ENCODE assay signal across 12 mouse cellular contexts in the genomic region with DNA sequence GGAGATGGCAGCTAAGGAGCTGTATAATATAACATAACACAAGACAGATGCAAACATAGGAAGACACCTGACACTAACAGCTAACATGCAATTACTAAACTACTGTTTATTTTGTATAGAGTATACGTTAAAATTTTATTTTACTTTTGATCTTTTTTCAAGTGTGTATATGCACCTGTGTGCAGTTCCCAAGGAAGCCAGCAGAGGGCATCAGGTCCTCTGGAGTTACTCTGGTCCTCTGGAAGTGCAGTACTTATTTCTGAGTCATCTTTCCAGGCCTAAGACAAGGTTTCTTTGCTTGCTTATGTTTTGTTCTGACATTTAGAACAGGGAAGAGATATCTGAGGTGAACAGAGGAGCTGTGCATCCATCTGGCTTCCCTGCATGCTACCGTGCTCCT. TPM values are rescaled to one million over a fixed set of nuclear protein-coding genes. Genes with fewer than 3 reads are reported as not detected.
DNase-seq lines count a peak whose midpoint lies in the region; ATAC-seq and TF ChIP-seq lines count a peak whose summit lies in the region.
"Had no signal": no experiment of that assay in that cellular context is flagged by ENCODE, and none has a peak within 500 bp of the region (broad histone marks: within the 10 kb centered on the region; RNA-seq: fewer than 3 reads in every experiment).

No protein-coding gene starts in this region.

- no peak for TF ChIP-seq POLR2A in spleen, adult 2 months (IDR thresholded peaks at IDR 0.05; ENCODE audit: low read depth, low read length)
- no peak for TF ChIP-seq POLR2A in small intestine, adult 2 months (IDR thresholded peaks at IDR 0.05; ENCODE audit: low read depth, low read length)

- no peaks in the 10 kb centered on the region; the same call in 1 of the 2 replicates for H3K9me3 ChIP-seq in heart, embryonic 11.5 days (replicated peaks; ENCODE audit: control insufficient read depth, low read length)
- H3K9me3 ChIP-seq: limb, embryonic 10.5 days; neural tube, embryonic 15.5 days had no signal

- H3K4me3 ChIP-seq in heart, embryonic 11.5 days (ENCODE audit: low read depth, low read length), result no peak overlapping the region
- H3K4me3 ChIP-seq in spleen, adult 2 months (ENCODE audit: extremely low read depth, insufficient read depth, insufficient read length), result no peak overlapping the region
- no peak overlapping the region for H3K4me3 ChIP-seq in small intestine, adult 2 months (ENCODE audit: low read depth, low read length)
- H3K4me3 ChIP-seq: forebrain, embryonic 13.5 days; limb, embryonic 10.5 days; neural tube, embryonic 15.5 days had no signal

- H3K36me3 ChIP-seq in heart, embryonic 11.5 days (ENCODE audit: control insufficient read depth, insufficient read depth, low read length), result no peaks in the 10 kb centered on the region
- no peaks in the 10 kb centered on the region for H3K36me3 ChIP-seq in spleen, adult 2 months (ENCODE audit: control insufficient read depth, insufficient read depth, low read length)
- peaks cover 8% of the 10 kb centered on the region for H3K36me3 ChIP-seq in small intestine, adult 2 months (ENCODE audit: control insufficient read depth, insufficient read depth, low read length)
- H3K36me3 ChIP-seq: limb, embryonic 10.5 days; neural tube, embryonic 15.5 days had no signal

- peaks cover 3% of the 10 kb centered on the region; the same call in 1 of the 2 replicates for H3K4me1 ChIP-seq in heart, embryonic 11.5 days (ENCODE audit: control insufficient read depth, insufficient read depth, low read length)
- no peaks in the 10 kb centered on the region for H3K4me1 ChIP-seq in spleen, adult 2 months (ENCODE audit: control insufficient read depth, insufficient read depth, insufficient read length)
- H3K4me1 ChIP-seq in small intestine, adult 2 months (ENCODE audit: control insufficient read depth, insufficient read depth, insufficient read length, low read length), result peaks cover 14% of the 10 kb centered on the region; the same call in 1 of the 2 replicates

- 83% methylated on average over 2 of the region's 2 CpGs for WGBS in heart, embryonic 11.5 days (ENCODE audit: insufficient replicate concordance)
- WGBS in spleen, adult 2 months, result 93% methylated on average over 2 of the region's 2 CpGs
- WGBS in small intestine, adult 2 months, result 98% methylated on average over 2 of the region's 2 CpGs

- intact Hi-C loops in gastrocnemius, postnatal 14 days (cut with DNase I; ENCODE audit: low total_unique reads), result no loop called here

- peak; percentile 22; the same call in 1 of the 2 replicates for TF ChIP-seq CTCF in spleen, adult 2 months (IDR thresholded peaks at IDR 0.05; ENCODE audit: extremely low read depth, insufficient read depth, insufficient read length, insufficient replicate concordance)
- TF ChIP-seq CTCF in small intestine, adult 2 months (IDR thresholded peaks at IDR 0.05; ENCODE audit: extremely low read depth, insufficient read length, insufficient replicate concordance, low read depth, low read length), result peak; percentile 49; the same call in 1 of the 2 replicates

- no peak for ATAC-seq in heart, embryonic 11.5 days (replicated peaks; ENCODE audit: insufficient number of reproducible peaks, low FRiP score, low TSS enrichment)
- ATAC-seq in inflammation-experienced regulatory T-cells, adult 6 months, result no peak
- ATAC-seq: forebrain, embryonic 13.5 days had no signal

- no peak overlapping the region for H3K4me2 ChIP-seq in heart, embryonic 11.5 days
- H3K4me2 ChIP-seq: forebrain, embryonic 13.5 days; hindbrain, embryonic 14.5 days; neural tube, embryonic 15.5 days had no signal

- no peak overlapping the region for H3K9ac ChIP-seq in heart, embryonic 11.5 days (ENCODE audit: low read depth, low read length)
- H3K9ac ChIP-seq: forebrain, embryonic 13.5 days; hindbrain, embryonic 14.5 days; neural tube, embryonic 15.5 days had no signal

- H3K27ac ChIP-seq in heart, embryonic 11.5 days (ENCODE audit: low read depth, low read length), result no peak overlapping the region
- no peak overlapping the region for H3K27ac ChIP-seq in spleen, adult 2 months (ENCODE audit: insufficient read depth, low read length)
- no peak overlapping the region for H3K27ac ChIP-seq in small intestine, adult 2 months (ENCODE audit: insufficient read depth, low read depth, low read length)
- H3K27ac ChIP-seq: forebrain, embryonic 13.5 days; hindbrain, embryonic 14.5 days; limb, embryonic 10.5 days; neural tube, embryonic 15.5 days had no signal

- DNase-seq in heart, postnatal 4 days, result peak; percentile 21
- DNase-seq in spleen, adult 2 months (ENCODE audit: low read depth in 1 of 2, low spot score in 2 of 2), result no peak
- no peak for DNase-seq in spleen, postnatal 36 days (ENCODE audit: low spot score in 2 of 2)
- DNase-seq in NIH3T3 (ENCODE audit: low read depth), result peak; percentile 39
- no peak for DNase-seq in gastrocnemius, postnatal 14 days

- H3K27me3 ChIP-seq in heart, embryonic 11.5 days (ENCODE audit: control insufficient read depth, insufficient read depth, low read length), result no peaks in the 10 kb centered on the region
- no peaks in the 10 kb centered on the region for H3K27me3 ChIP-seq in spleen, adult 2 months (ENCODE audit: control insufficient read depth, insufficient read depth, low read length)
- H3K27me3 ChIP-seq in small intestine, adult 2 months (ENCODE audit: control insufficient read depth, insufficient read depth, low read length), result no peaks in the 10 kb centered on the region
- H3K27me3 ChIP-seq: forebrain, embryonic 13.5 days; neural tube, embryonic 15.5 days had no signal

RNA-seq across cellular contexts. Expression of gene Plbd1, which starts 17.6 kb away (rescaled TPM):
- 10 to 100 TPM; 20.7 to 23.6 TPM for total RNA-seq in heart, postnatal 4 days (2021)
- polyA plus RNA-seq in heart, embryonic 11.5 days (2014; fragmentation: Nextera tagmentation; extraction: Ambion mirVana), result 5.3 and 5.4 TPM in 2 replicates
- polyA plus RNA-seq in spleen, adult 2 months (2012; rRNA removed), result 64.4 and 64.6 TPM in 2 replicates
- 23.6 and 84.9 TPM in 2 replicates for polyA plus RNA-seq in small intestine, adult 2 months (2012; rRNA removed)
- 1 to 10 TPM in 1 of 3 experiments, under 1 TPM in 2; 0.48 to 3.6 (median 0.65) TPM for polyA plus RNA-seq in inflammation-experienced regulatory T-cells, adult 6 months (2017; shearing (Covaris generic))
- 10 to 100 TPM; 12.2 to 14.9 TPM for total RNA-seq in gastrocnemius, postnatal 14 days (2021)

Comparison
In these comparisons a context has a peak if more than half of its experiments do, and no peak if none do; other contexts are left out.
1. DNase-seq: peak in heart, postnatal 4 days (single experiment) and NIH3T3 (single experiment); none in spleen, adult 2 months (0 of 2), spleen, postnatal 36 days (0 of 2) and gastrocnemius, postnatal 14 days (single experiment).